Mouse (Mus musculus): ENCODE measurements at regions not wholly inside any gene's neighbourhood (a gene's known extent, or its start where the extent isn't known, plus 50 kb on each side); places are given as distances from the start of the nearest gene placed in this dataset.

- TF ChIP-seq EP300 (IDR thresholded peaks at IDR 0.05; ENCODE audit: insufficient read depth, low read depth, low read length) = no peak
- no peak for TF ChIP-seq CTCF (IDR thresholded peaks at IDR 0.05; ENCODE audit: low read depth, low read length)
Observed at GRCm38 (mm10) chr16:79142813-79143212, 51.9 kb upstream of the Tmprss15 start.
